Mouse (Mus musculus): ENCODE data around the gene Casz1. TPM values are rescaled to one million over a fixed set of nuclear protein-coding genes. Genes with fewer than 3 reads are reported as not detected.

Gene Casz1
- polyA plus RNA-seq, 2 experiments = 5.5 to 7.4 TPM

DNA sequence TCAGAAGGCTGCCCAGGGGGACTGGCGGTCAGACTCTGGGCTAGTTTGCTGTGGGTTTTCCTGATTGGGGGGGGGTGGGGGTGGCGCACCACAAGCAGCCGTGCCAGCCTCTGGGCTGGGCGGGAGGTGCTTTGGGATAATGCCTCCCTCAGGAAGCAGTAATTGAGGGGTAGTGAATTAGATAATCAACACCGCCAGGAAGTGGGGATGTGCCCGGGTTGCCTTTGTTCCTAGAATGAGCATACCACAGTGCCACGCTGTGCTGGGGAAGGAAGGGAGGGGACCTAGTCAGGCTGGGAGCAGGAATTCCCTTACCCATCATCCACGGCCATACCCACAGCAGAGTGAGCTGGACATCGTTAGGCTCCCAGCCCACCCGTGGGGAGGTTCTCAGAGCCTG is 35.6 kb upstream of the Casz1 start:
- H3K4me1 ChIP-seq (ENCODE audit: control insufficient read depth, insufficient read depth, low read length) = peaks cover 14% of the 10 kb centered on the region
- no peak overlapping the region for H3K4me3 ChIP-seq (replicated peaks; ENCODE audit: low read length)
- H3K27me3 ChIP-seq (ENCODE audit: control insufficient read depth, insufficient read depth, low read length) = peaks cover 24% of the 10 kb centered on the region
- no peak for ATAC-seq (ENCODE audit: low FRiP score, low read depth)
- no peak overlapping the region for H3K4me2 ChIP-seq (replicated peaks; ENCODE audit: low read depth, low read length, severe bottlenecking)
- no peak for TF ChIP-seq POLR2A (IDR thresholded peaks at IDR 0.05; ENCODE audit: borderline replicate concordance, extremely low read depth, insufficient read depth, insufficient read length)
- no peak for DNase-seq (ENCODE audit: low spot score)
- H3K27ac ChIP-seq (replicated peaks; ENCODE audit: low read depth, low read length) = no peak overlapping the region
- no peak overlapping the region for H3K9ac ChIP-seq (ENCODE audit: low read depth, low read length, severe bottlenecking)
- H3K9me3 ChIP-seq (ENCODE audit: control insufficient read depth, low read length) = no peaks in the 10 kb centered on the region
- H3K36me3 ChIP-seq (ENCODE audit: control insufficient read depth, insufficient read depth, low read length) = no peaks in the 10 kb centered on the region
- 76% methylated on average over 10 of the region's 10 CpGs for WGBS

DNA sequence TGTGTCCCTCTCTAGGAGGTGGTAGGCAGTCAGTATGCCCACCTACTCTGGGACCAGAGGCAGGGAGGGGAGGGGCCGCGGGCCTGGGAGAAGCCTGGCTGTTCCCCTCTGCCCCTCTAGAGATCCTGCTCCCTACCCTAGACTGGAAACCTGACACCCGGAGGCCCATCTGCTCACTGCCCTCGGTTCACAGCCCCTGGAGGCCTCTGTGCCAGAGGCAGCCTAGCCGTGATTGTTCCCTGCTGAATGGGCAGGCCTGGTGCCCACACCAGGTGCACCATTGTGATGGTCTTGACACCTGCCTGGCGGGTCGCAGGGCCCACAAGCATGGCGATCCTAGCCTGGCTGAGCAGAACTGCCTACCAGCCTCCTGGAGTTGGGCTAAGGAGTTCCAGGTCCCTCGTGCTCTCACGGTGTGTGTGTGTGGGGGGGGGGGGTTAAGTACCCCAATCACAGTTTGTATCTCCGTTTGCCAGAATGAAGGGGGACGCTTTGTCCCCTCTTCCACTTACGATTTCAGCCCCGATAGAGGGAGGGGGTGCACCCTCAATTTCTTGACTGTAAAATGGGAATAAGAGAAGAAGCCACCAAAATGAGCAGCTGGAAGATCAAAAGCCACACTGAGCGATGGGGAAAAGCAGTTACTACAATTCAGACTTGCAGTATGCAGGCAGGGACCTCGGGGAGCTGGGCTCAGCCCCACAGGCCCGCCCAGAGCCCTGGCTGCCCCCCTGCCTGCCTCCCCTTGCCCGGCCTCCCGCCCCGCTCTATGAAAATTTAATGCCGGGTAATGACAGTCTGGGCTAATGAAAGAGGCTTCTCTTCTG is 33.4 kb upstream of the Casz1 start:
- no peak for DNase-seq (ENCODE audit: low spot score)
- Histone ChIP-seq H3K9me3 (ENCODE audit: control insufficient read depth, low read length) (no peaks in the 10 kb centered on the region), H3K4me3 (replicated peaks; ENCODE audit: low read length) (no peak overlapping the region), H3K4me2 (replicated peaks; ENCODE audit: low read depth, low read length, severe bottlenecking) (peak overlapping the region; percentile 7; the same call in 1 of the 2 replicates), H3K4me1 (ENCODE audit: control insufficient read depth, insufficient read depth, low read length) (peaks cover 18% of the 10 kb centered on the region), H3K27me3 (ENCODE audit: control insufficient read depth, insufficient read depth, low read length) (peaks cover 24% of the 10 kb centered on the region), H3K36me3 (ENCODE audit: control insufficient read depth, insufficient read depth, low read length) (no peaks in the 10 kb centered on the region), H3K27ac (replicated peaks; ENCODE audit: low read depth, low read length) (no peak overlapping the region), H3K9ac (ENCODE audit: low read depth, low read length, severe bottlenecking) (0 out of 2 replicates have a peak overlapping the region, but pooled peaks have one; percentile 25)
- no peak for ATAC-seq (ENCODE audit: low FRiP score, low read depth)
- TF ChIP-seq POLR2A (IDR thresholded peaks at IDR 0.05; ENCODE audit: borderline replicate concordance, extremely low read depth, insufficient read depth, insufficient read length) = no peak
- WGBS = 4% methylated on average over 21 of the region's 21 CpGs

DNA sequence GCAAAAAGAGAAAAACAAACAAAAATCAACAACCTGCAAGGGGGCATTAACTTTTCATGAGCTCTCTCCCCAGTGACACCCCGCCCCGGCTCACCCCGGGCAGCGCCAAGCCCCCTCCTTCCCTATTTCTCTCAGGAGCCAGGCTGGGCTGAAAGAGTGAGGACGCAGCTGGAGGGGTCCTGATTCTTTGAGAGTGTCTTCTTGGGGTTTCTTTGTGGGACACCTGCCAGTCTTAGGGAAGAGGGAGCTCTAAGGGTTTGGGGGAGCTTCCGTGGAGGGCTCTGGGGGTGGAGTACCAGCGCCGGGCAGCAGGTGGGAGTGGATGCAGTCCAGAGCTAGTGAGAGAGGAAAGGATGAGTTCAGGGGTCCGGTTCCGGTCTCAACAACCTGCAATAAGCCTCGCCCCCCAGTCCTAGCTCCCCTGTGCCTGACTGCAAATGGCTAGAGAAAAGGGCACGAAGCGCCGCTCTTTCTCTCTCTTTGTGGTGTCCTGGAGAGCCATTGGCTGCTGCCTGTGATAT is 32.8 kb upstream of the Casz1 start:
- Histone ChIP-seq H3K9me3 (ENCODE audit: control insufficient read depth, low read length) (no peaks in the 10 kb centered on the region), H3K9ac (ENCODE audit: low read depth, low read length, severe bottlenecking) (no peak overlapping the region), H3K36me3 (ENCODE audit: control insufficient read depth, insufficient read depth, low read length) (no peaks in the 10 kb centered on the region), H3K27ac (replicated peaks; ENCODE audit: low read depth, low read length) (no peak overlapping the region), H3K4me2 (replicated peaks; ENCODE audit: low read depth, low read length, severe bottlenecking) (peak overlapping the region; percentile 7; the same call in 1 of the 2 replicates), H3K4me3 (replicated peaks; ENCODE audit: low read length) (no peak overlapping the region), H3K4me1 (ENCODE audit: control insufficient read depth, insufficient read depth, low read length) (peaks cover 18% of the 10 kb centered on the region), H3K27me3 (ENCODE audit: control insufficient read depth, insufficient read depth, low read length) (peaks cover 24% of the 10 kb centered on the region)
- TF ChIP-seq POLR2A (IDR thresholded peaks at IDR 0.05; ENCODE audit: borderline replicate concordance, extremely low read depth, insufficient read depth, insufficient read length) = no peak
- WGBS = 3% methylated on average over 14 of the region's 14 CpGs
- ATAC-seq (ENCODE audit: low FRiP score, low read depth) = no peak
- no peak for DNase-seq (ENCODE audit: low spot score)

DNA sequence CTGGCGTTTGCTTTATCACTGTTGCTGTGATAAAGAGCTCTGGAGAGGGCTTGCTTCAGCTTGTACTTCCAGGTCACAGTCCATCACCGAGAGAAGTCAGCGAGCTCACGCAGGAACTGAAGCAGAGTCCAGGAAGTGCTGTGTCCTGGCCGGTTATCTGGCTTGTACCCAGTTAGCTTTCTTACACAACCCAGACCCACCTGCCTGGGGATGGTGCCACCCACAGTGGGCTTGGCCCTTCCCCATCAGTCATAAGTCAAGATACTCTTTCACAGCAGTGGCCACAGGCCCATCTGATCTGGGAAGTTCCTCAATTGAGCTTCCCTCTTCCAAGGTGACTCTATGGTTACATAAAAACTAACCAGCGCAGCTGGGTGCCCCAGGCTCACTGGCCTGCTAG is 31.6 kb upstream of the Casz1 start:
- Histone ChIP-seq H3K9ac (ENCODE audit: low read depth, low read length, severe bottlenecking) (no peak overlapping the region), H3K27ac (replicated peaks; ENCODE audit: low read depth, low read length) (no peak overlapping the region), H3K4me1 (ENCODE audit: control insufficient read depth, insufficient read depth, low read length) (peaks cover 18% of the 10 kb centered on the region), H3K4me3 (replicated peaks; ENCODE audit: low read length) (no peak overlapping the region), H3K27me3 (ENCODE audit: control insufficient read depth, insufficient read depth, low read length) (peaks cover 24% of the 10 kb centered on the region), H3K9me3 (ENCODE audit: control insufficient read depth, low read length) (no peaks in the 10 kb centered on the region), H3K4me2 (replicated peaks; ENCODE audit: low read depth, low read length, severe bottlenecking) (no peak overlapping the region), H3K36me3 (ENCODE audit: control insufficient read depth, insufficient read depth, low read length) (no peaks in the 10 kb centered on the region)
- ATAC-seq (ENCODE audit: low FRiP score, low read depth) = no peak
- 74% methylated on average over 6 of the region's 6 CpGs for WGBS
- DNase-seq (ENCODE audit: low spot score) = no peak
- no peak for TF ChIP-seq POLR2A (IDR thresholded peaks at IDR 0.05; ENCODE audit: borderline replicate concordance, extremely low read depth, insufficient read depth, insufficient read length)

DNA sequence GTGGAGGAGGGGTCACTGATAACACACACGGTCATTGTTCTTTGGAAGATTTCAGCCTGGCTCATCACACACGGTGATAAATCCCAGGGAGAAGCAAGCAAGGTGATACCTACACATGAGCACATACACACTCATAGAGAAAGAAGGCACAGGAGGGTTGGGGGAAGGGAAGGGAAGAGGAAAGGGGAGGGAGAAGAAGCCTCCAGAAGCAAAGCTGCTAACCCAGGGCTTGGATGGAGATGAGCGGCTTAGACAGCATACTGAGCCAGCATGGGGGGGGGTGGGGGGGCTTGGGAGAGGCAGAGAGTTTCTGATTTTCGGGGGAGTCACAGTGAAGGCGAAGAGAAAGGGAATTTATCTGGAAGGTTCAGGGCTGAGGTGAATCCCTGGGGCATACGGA is 30.2 kb upstream of the Casz1 start:
- no peak for TF ChIP-seq POLR2A (IDR thresholded peaks at IDR 0.05; ENCODE audit: borderline replicate concordance, extremely low read depth, insufficient read depth, insufficient read length)
- ATAC-seq (ENCODE audit: low FRiP score, low read depth) (no peak), DNase-seq (ENCODE audit: low spot score) (no peak)
- Histone ChIP-seq H3K4me3 (replicated peaks; ENCODE audit: low read length) (no peak overlapping the region), H3K27me3 (ENCODE audit: control insufficient read depth, insufficient read depth, low read length) (peaks cover 35% of the 10 kb centered on the region), H3K9ac (ENCODE audit: low read depth, low read length, severe bottlenecking) (no peak overlapping the region), H3K9me3 (ENCODE audit: control insufficient read depth, low read length) (no peaks in the 10 kb centered on the region), H3K4me1 (ENCODE audit: control insufficient read depth, insufficient read depth, low read length) (peaks cover 18% of the 10 kb centered on the region), H3K4me2 (replicated peaks; ENCODE audit: low read depth, low read length, severe bottlenecking) (no peak overlapping the region), H3K36me3 (ENCODE audit: control insufficient read depth, insufficient read depth, low read length) (no peaks in the 10 kb centered on the region), H3K27ac (replicated peaks; ENCODE audit: low read depth, low read length) (no peak overlapping the region)
- 85% methylated on average over 6 of the region's 6 CpGs for WGBS

All from limb, embryonic 14.5 days (tissue).